Mouse (Mus musculus) erythroblast, adult 5-6 weeks (primary cell): ENCODE measurements at regions not wholly inside any gene's neighbourhood (a gene's known extent, or its start where the extent isn't known, plus 50 kb on each side); places are given as distances from the start of the nearest gene placed in this dataset.

Experiments used
- ATAC-seq: replicated peaks from 2 replicates; pipeline ENCODE4 v1.8.0; 2016; ENCODE audit warnings: moderate number of reproducible peaks, mild to moderate bottlenecking, moderate TSS enrichment, inconsistent platforms; ENCODE audit not compliant: poor library complexity, low FRiP score, severe bottlenecking

DNA sequence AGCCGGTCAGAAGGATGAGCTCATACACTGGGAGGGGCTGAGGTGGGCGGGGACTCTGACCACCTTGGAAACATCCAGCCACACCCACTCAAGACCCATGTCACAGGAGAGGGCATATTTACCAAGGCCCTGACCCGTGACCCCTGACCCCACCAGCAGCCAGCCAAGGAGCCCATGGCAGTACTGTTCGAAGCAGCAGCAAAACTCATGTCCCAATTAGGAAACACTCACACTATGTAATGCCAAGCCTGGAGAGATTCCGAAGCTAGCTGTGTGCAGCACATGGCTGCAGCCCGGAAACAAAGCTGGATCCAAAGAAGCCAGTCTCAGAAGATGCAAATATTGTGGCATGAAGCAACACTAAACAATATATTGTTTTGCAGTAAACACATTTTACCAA, 256.8 kb downstream of the Mroh4 start:
- no peak for ATAC-seq

DNA sequence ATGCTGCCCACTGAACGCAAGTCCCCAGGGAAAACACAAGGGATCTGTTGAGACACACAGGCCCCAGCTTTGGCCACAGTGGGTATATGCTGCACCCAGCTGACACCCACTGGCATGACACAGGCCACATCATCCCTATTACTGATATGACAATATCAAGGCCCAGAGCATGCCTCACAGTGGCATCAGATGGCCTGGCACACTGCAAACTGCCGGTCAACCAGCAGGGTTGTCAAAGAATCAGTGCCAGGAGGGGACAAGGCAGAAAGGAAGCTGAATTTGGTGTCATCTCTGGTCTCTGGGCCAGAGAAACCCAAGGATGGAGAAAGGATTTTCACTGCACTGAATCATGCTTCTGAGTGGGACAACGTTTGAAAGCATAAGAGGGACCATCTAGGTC, 266.7 kb downstream of the Mroh4 start:
- no peak for ATAC-seq

DNA sequence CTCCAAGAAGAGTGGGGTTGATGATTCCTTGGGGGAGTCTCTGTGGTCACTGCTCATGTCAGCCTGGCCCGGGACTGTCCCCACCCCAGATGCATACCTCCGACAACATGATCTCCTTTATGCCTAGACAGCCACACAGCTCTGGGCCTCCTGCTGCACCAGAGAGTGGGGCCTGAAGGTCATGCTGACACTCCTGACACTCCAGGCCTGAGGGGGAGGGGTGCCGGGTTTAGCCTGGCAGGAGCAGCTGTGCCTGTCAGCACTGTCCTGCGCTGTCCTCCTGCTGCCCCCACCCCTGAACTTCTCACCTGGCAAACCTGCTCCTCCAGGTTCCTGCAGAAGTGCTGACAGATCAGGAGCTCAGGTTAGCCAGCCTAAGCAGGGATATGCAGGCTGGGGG, 288.2 kb downstream of the Mroh4 start:
- no peak for ATAC-seq

DNA sequence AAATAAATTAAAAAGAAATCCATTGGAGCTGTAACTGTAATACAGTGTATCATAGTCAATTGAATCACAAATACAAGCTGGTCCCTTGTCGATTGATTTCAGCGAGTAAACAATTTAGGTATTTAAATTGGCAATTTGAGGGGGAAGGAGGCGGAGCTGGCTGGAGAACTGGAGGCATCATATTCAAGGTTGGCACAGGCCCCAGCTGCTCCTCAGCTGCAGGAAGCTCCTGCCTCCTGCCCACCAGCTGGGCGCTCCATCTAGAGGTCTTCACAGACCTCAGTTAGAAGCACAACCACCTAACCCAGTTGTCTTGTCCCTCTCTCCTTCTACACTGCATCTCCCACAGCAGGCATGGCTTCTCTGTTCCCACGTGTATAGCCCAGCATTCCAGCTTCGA, 292.6 kb downstream of the Mroh4 start:
- ATAC-seq: no peak

GRCm38 (mm10) chr15:74333846-74334245, 302.3 kb downstream of the Mroh4 start:
- ATAC-seq: no peak

GRCm38 (mm10) chr15:74330131-74330530, 306.0 kb downstream of the Mroh4 start:
- ATAC-seq: no peak

- no peak for ATAC-seq
Observed at GRCm38 (mm10) chr15:74329221-74329620, 306.9 kb downstream of the Mroh4 start.

DNA sequence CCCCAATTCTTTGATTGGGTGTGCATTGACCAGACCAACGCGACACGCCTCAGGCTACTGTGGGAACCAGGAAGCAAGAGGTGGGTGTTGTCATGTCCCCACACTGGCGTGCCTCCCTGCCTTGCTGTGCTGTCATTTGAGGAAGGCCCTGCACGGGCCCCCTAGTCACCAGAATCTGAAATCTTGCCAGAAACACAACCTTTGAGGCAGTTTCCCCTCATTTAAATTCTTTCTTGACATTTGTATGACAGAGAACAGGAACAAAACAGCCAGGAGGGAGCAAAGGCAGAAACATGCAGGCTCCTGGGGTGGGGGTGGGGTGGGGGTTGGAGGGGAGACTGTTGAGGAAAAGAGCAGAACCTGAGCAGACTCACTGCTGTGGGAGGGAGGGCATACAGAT, 309.5 kb downstream of the Mroh4 start:
- no peak for ATAC-seq

DNA sequence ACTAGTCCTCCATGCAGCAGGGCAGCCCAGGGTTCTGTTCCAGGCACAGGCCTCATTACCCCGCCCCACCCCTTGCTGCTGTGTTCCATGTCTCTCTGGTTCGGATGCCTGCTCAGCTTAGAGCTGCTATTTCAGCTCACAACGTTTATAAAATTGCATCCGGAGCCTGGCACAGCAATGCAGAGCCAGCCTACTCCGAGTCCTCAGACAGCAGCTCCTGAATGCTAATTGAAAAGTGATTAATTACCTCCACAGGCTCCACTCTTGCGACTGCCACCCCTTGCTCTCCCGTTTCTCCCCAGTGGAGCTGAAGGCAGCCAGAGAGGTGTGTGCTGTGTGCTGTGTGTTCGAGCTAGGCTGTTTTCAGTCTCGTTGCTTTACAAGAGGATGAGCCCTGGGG, 310.6 kb downstream of the Mroh4 start:
- no peak for ATAC-seq

GRCm38 (mm10) chr15:74319407-74319806, 316.7 kb downstream of the Mroh4 start:
- ATAC-seq: no peak

- ATAC-seq: no peak
Observed at GRCm38 (mm10) chr15:74318422-74318841, 317.7 kb downstream of the Mroh4 start.

GRCm38 (mm10) chr15:74311082-74311481, 325.1 kb downstream of the Mroh4 start:
- ATAC-seq: no peak

- ATAC-seq: no peak
Observed at GRCm38 (mm10) chr15:74306543-74306942, 329.6 kb downstream of the Mroh4 start.

DNA sequence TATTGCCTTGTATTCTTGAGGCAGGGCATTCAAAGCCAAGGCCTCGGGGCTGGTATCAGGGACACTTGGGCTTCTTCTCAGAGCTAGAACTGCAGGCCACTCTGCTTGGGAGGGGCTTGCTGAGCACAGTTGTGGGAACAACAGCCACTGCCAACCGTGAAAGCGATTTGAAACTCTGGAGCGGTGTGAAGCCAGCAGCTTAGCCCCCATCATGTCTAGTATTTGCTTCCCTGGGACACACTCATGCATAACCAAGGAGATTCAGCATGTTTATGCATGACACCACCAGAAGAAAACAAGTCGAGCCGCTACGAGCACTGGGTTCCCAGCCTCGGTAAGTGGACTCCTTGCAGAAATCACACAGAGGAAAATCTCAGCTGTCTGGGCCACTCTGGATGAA, 339.9 kb downstream of the Mroh4 start:
- no peak for ATAC-seq

DNA sequence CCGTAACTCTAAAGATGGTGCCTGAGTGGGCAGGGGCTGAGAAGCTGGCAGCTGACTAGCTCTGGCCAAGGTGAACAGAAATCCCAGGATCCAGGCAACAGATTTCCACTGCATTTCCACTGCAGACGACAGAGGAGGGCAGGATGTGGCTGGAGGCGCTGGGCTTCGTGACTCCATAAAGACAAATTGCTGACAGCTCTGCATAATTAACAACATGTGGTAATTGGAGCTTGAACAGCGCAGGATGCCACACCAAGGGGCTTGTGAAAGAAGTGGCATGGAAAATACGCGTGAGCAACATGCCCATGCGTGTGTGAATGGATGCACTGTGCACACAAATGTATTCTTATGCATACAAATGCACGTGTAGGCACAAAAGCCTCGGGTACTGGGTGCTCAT, 341.5 kb downstream of the Mroh4 start:
- ATAC-seq: no peak

DNA sequence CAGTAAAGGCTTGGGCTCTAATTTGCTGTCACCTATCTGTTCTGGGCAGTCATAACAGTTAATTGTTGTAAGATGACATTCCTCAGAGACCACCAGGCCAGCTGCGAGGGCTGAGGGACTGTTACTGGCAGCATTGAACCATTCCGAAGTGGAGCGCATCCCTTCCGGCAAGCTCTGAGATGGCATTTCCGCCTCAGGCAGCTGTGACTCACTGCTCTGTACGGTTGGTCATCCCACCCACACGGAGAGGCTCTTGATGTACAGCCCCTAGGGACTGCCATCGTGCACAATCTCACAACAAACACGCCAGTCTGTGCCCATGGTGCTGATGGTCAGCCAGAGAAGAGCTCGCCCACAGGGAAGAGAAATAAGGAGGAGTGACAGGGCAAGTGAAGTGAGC, 342.0 kb downstream of the Mroh4 start:
- ATAC-seq: no peak

- ATAC-seq: no peak
Observed at GRCm38 (mm10) chr15:74287492-74287891, 348.7 kb downstream of the Mroh4 start.

- ATAC-seq: no peak
Observed at GRCm38 (mm10) chr15:74283172-74283534, 353.0 kb downstream of the Mroh4 start.

GRCm38 (mm10) chr15:74282440-74283171, 353.5 kb downstream of the Mroh4 start:
- no peak for ATAC-seq

GRCm38 (mm10) chr15:74274435-74274834, 361.7 kb downstream of the Mroh4 start:
- ATAC-seq: no peak

GRCm38 (mm10) chr15:74262587-74263210, 373.5 kb downstream of the Mroh4 start:
- no peak for ATAC-seq

DNA sequence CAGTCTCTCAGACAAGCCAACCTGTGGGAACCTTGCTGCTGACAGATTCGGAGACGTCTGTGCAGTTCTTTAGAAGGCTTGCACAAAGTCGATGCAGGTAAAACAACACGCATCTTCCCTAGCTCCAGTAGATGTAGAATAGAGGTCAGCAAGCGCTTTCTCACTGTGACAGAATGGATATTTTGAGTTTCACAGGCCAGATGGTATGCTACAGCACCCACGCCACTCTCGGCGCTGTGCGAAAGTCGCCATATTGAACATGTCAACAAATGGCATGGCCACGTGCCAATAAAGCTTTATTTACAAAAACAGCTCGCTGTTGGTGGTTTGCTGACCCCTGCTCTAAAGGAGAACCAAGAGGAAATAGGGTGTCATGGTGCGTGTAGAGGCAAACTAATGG, 377.5 kb downstream of the Mroh4 start:
- no peak for ATAC-seq
